Mouse (Mus musculus) intestine, embryonic 15.5 days (tissue): ENCODE measurements at regions not wholly inside any gene's neighbourhood (a gene's known extent, or its start where the extent isn't known, plus 50 kb on each side); places are given as distances from the start of the nearest gene placed in this dataset.

Experiments
- ATAC-seq: fragments of 200-750 bp; cut with Nextera tagmentation; 2 replicates; pipeline ENCODE4 v1.8.0; 2017; ENCODE audit warnings: moderate TSS enrichment, moderate library complexity
- H3K27ac ChIP-seq: fragments of 300-500 bp; sonication (generic); 2 replicates; pipeline ENCODE4 v1.5.1; 2015; ENCODE audit warnings: mild to moderate bottlenecking, inconsistent platforms
- H3K27me3 ChIP-seq: fragments of 300-500 bp; sonication (generic); replicated peaks from 2 replicates; pipeline ENCODE4 v1.6.1; 2015; ENCODE audit warnings: inconsistent platforms
- H3K36me3 ChIP-seq: fragments of 300-500 bp; sonication (generic); 2 replicates; pipeline ENCODE4 v1.6.1; 2015; ENCODE audit warnings: inconsistent platforms
- H3K4me1 ChIP-seq: fragments of 300-500 bp; sonication (generic); replicated peaks from 2 replicates; pipeline ENCODE4 v1.6.1; 2015; ENCODE audit warnings: inconsistent platforms
- H3K4me2 ChIP-seq: fragments of 300-500 bp; sonication (generic); replicated peaks from 2 replicates; pipeline ENCODE4 v1.6.1; 2015; ENCODE audit warnings: mild to moderate bottlenecking, inconsistent platforms
- H3K4me3 ChIP-seq: fragments of 300-500 bp; sonication (generic); replicated peaks from 2 replicates; pipeline ENCODE4 v1.5.1; 2015; ENCODE audit warnings: inconsistent platforms
- H3K9ac ChIP-seq: fragments of 300-500 bp; sonication (generic); 2 replicates; pipeline ENCODE4 v1.6.1; 2015; ENCODE audit warnings: inconsistent platforms
- H3K9me3 ChIP-seq: fragments of 300-500 bp; sonication (generic); 2 replicates; pipeline ENCODE4 v1.6.1; 2016; ENCODE audit warnings: inconsistent platforms
- WGBS: fragments of 180-500 bp; shearing (Covaris S2); methylation state at CpG from one replicate; pipeline ENCODE4 v1.1.7; 2015; 5-methylcytosine and 5-hydroxymethylcytosine counted together

- 75% methylated on average over 4 of the region's 4 CpGs for WGBS
- Histone ChIP-seq H3K9me3 (no peaks in the 10 kb centered on the region), H3K4me3 (no peak overlapping the region), H3K4me1 (no peaks in the 10 kb centered on the region), H3K36me3 (no peaks in the 10 kb centered on the region), H3K9ac (no peak overlapping the region), H3K27me3 (no peaks in the 10 kb centered on the region), H3K4me2 (no peak overlapping the region), H3K27ac (no peak overlapping the region)
- no peak for ATAC-seq
Measured at GRCm38 (mm10) chr1:126929666-126930065, 99.1 kb upstream of the Nckap5 start.

- H3K36me3 ChIP-seq = no peaks in the 10 kb centered on the region
- no peaks in the 10 kb centered on the region for H3K4me1 ChIP-seq
- no peak overlapping the region for H3K9ac ChIP-seq
- no peak overlapping the region for H3K4me3 ChIP-seq
- H3K9me3 ChIP-seq = no peaks in the 10 kb centered on the region
- ATAC-seq = no peak
- no peak overlapping the region for H3K4me2 ChIP-seq
- WGBS = 63% methylated on average over 7 of the region's 7 CpGs
- no peak overlapping the region for H3K27ac ChIP-seq
- H3K27me3 ChIP-seq = no peaks in the 10 kb centered on the region
Measured at GRCm38 (mm10) chr1:126928186-126928585, 97.6 kb upstream of the Nckap5 start.

- Histone ChIP-seq H3K4me1 (no peaks in the 10 kb centered on the region), H3K9me3 (no peaks in the 10 kb centered on the region), H3K4me2 (no peak overlapping the region), H3K27me3 (no peaks in the 10 kb centered on the region), H3K4me3 (no peak overlapping the region), H3K9ac (no peak overlapping the region), H3K36me3 (no peaks in the 10 kb centered on the region), H3K27ac (no peak overlapping the region)
- ATAC-seq = no peak
- 68% methylated on average over 12 of the region's 12 CpGs for WGBS
Measured at GRCm38 (mm10) chr1:126925150-126926035, 94.8 kb upstream of the Nckap5 start.

- Histone ChIP-seq H3K4me3 (no peak overlapping the region), H3K27ac (no peak overlapping the region), H3K4me2 (no peak overlapping the region), H3K9ac (no peak overlapping the region), H3K27me3 (no peaks in the 10 kb centered on the region), H3K9me3 (no peaks in the 10 kb centered on the region), H3K36me3 (no peaks in the 10 kb centered on the region), H3K4me1 (no peaks in the 10 kb centered on the region)
- no peak for ATAC-seq
- 79% methylated on average over 4 of the region's 4 CpGs for WGBS
Measured at GRCm38 (mm10) chr1:126923981-126924380, 93.4 kb upstream of the Nckap5 start.

GRCm38 (mm10) chr1:126922231-126922630, 91.6 kb upstream of the Nckap5 start:
- no peak for ATAC-seq
- Histone ChIP-seq H3K27ac (no peak overlapping the region), H3K9ac (no peak overlapping the region), H3K4me3 (no peak overlapping the region), H3K4me2 (no peak overlapping the region), H3K9me3 (no peaks in the 10 kb centered on the region), H3K27me3 (no peaks in the 10 kb centered on the region), H3K4me1 (no peaks in the 10 kb centered on the region), H3K36me3 (no peaks in the 10 kb centered on the region)
- WGBS = 84% methylated on average over 4 of the region's 4 CpGs

GRCm38 (mm10) chr1:126918876-126919275, 88.3 kb upstream of the Nckap5 start:
- no peak overlapping the region for H3K9ac ChIP-seq
- no peaks in the 10 kb centered on the region for H3K4me1 ChIP-seq
- H3K27ac ChIP-seq = no peak overlapping the region
- H3K4me2 ChIP-seq = no peak overlapping the region
- no peaks in the 10 kb centered on the region for H3K9me3 ChIP-seq
- no peaks in the 10 kb centered on the region for H3K36me3 ChIP-seq
- 68% methylated on average over 1 of the region's 1 CpGs for WGBS
- H3K27me3 ChIP-seq = no peaks in the 10 kb centered on the region
- ATAC-seq = no peak
- no peak overlapping the region for H3K4me3 ChIP-seq

- no peak overlapping the region for H3K4me3 ChIP-seq
- no peaks in the 10 kb centered on the region for H3K9me3 ChIP-seq
- H3K4me2 ChIP-seq = no peak overlapping the region
- no peaks in the 10 kb centered on the region for H3K4me1 ChIP-seq
- no peak overlapping the region for H3K27ac ChIP-seq
- 46% methylated on average over 6 of the region's 6 CpGs for WGBS
- H3K9ac ChIP-seq = no peak overlapping the region
- no peaks in the 10 kb centered on the region for H3K36me3 ChIP-seq
- no peak for ATAC-seq
- H3K27me3 ChIP-seq = no peaks in the 10 kb centered on the region
Measured at GRCm38 (mm10) chr1:126917872-126918271, 87.3 kb upstream of the Nckap5 start.

- no peaks in the 10 kb centered on the region for H3K36me3 ChIP-seq
- no peaks in the 10 kb centered on the region for H3K4me1 ChIP-seq
- no peak overlapping the region for H3K4me3 ChIP-seq
- no peak for ATAC-seq
- H3K9ac ChIP-seq = no peak overlapping the region
- WGBS = 72% methylated on average over 6 of the region's 6 CpGs
- H3K27me3 ChIP-seq = no peaks in the 10 kb centered on the region
- H3K27ac ChIP-seq = no peak overlapping the region
- no peaks in the 10 kb centered on the region for H3K9me3 ChIP-seq
- H3K4me2 ChIP-seq = no peak overlapping the region
Measured at GRCm38 (mm10) chr1:126916369-126916768, 85.8 kb upstream of the Nckap5 start.

- no peaks in the 10 kb centered on the region for H3K27me3 ChIP-seq
- H3K4me3 ChIP-seq = no peak overlapping the region
- no peak overlapping the region for H3K4me2 ChIP-seq
- H3K9ac ChIP-seq = no peak overlapping the region
- WGBS = 45% methylated on average over 12 of the region's 12 CpGs
- H3K9me3 ChIP-seq = no peaks in the 10 kb centered on the region
- ATAC-seq = no peak
- H3K36me3 ChIP-seq = no peaks in the 10 kb centered on the region
- no peak overlapping the region for H3K27ac ChIP-seq
- no peaks in the 10 kb centered on the region for H3K4me1 ChIP-seq
Measured at GRCm38 (mm10) chr1:126911277-126912060, 80.9 kb upstream of the Nckap5 start.

GRCm38 (mm10) chr1:126907417-126907816, 76.8 kb upstream of the Nckap5 start:
- 86% methylated on average over 2 of the region's 2 CpGs for WGBS
- Histone ChIP-seq H3K27me3 (no peaks in the 10 kb centered on the region), H3K9ac (no peak overlapping the region), H3K36me3 (no peaks in the 10 kb centered on the region), H3K4me3 (no peak overlapping the region), H3K4me2 (no peak overlapping the region), H3K27ac (no peak overlapping the region), H3K4me1 (no peaks in the 10 kb centered on the region), H3K9me3 (no peaks in the 10 kb centered on the region)
- no peak for ATAC-seq

- ATAC-seq = no peak
- no peak overlapping the region for H3K27ac ChIP-seq
- no peak overlapping the region for H3K4me2 ChIP-seq
- no peaks in the 10 kb centered on the region for H3K4me1 ChIP-seq
- H3K27me3 ChIP-seq = no peaks in the 10 kb centered on the region
- no peak overlapping the region for H3K4me3 ChIP-seq
- no peak overlapping the region for H3K9ac ChIP-seq
- no peaks in the 10 kb centered on the region for H3K9me3 ChIP-seq
- H3K36me3 ChIP-seq = no peaks in the 10 kb centered on the region
- 76% methylated on average over 3 of the region's 3 CpGs for WGBS
Measured at GRCm38 (mm10) chr1:126898484-126898883, 67.9 kb upstream of the Nckap5 start.

- Histone ChIP-seq H3K27ac (no peak overlapping the region), H3K36me3 (no peaks in the 10 kb centered on the region), H3K9ac (no peak overlapping the region), H3K27me3 (no peaks in the 10 kb centered on the region), H3K9me3 (no peaks in the 10 kb centered on the region), H3K4me1 (no peaks in the 10 kb centered on the region), H3K4me2 (no peak overlapping the region), H3K4me3 (no peak overlapping the region)
- ATAC-seq = no peak
- WGBS = 74% methylated on average over 4 of the region's 4 CpGs
Measured at GRCm38 (mm10) chr1:126896895-126897294, 66.3 kb upstream of the Nckap5 start.
